Mouse (Mus musculus) CH12.LX (cell line): ENCODE data around the gene Slc35d2. TPM values are rescaled to one million over a fixed set of nuclear protein-coding genes. Genes with fewer than 3 reads are reported as not detected.
A peak's percentile ranks its signal among the peaks of the same experiment; 100 is the strongest.

Experiments
- DNase-seq: peaks from one replicate; pipeline ENCODE4 v3.0.0-alpha.2; 2013; ENCODE audit errors: extremely low read depth
- H3K27ac ChIP-seq: 2 replicates; pipeline ENCODE4 v1.5.1; 2012; ENCODE audit warnings: low read depth, mild to moderate bottlenecking, control low read depth, moderate library complexity; ENCODE audit not compliant: insufficient read depth
- H3K27me3 ChIP-seq: replicated peaks from 2 replicates; pipeline ENCODE3; 2012; ENCODE audit warnings: inconsistent platforms
- H3K36me3 ChIP-seq, 2 experiments: replicated peaks in 1 of 2; 2 replicates each; pipeline versions ENCODE3 to v1.6.1; 2012; ENCODE audit warnings: inconsistent platforms in 1 of 2, low read length in 1 of 2, mild to moderate bottlenecking in 1 of 2, mixed read lengths in 1 of 2, moderate library complexity in 1 of 2; ENCODE audit not compliant: control insufficient read depth in 1 of 2, insufficient read depth in 1 of 2
- H3K4me1 ChIP-seq, 2 experiments: 2 replicates each; pipeline ENCODE4 v1.6.1; 2012; ENCODE audit warnings: inconsistent platforms in 1 of 2, moderate library complexity in 1 of 2; ENCODE audit not compliant: insufficient read depth in 2 of 2, control insufficient read depth in 1 of 2
- H3K4me2 ChIP-seq: 2 replicates; pipeline ENCODE4 v1.6.1; 2012; ENCODE audit warnings: low read depth, mild to moderate bottlenecking, control low read depth; ENCODE audit not compliant: poor library complexity, insufficient read depth, severe bottlenecking
- H3K4me3 ChIP-seq, 3 experiments: fragments of 150-350 bp in 1 of 3; sonication (generic) in 1 of 3; replicated peaks in 1 of 3; 2 replicates each; pipeline versions ENCODE3 to v1.5.1; 2011 to 2012; ENCODE audit warnings: low read depth in 2 of 3, low read length in 2 of 3, mild to moderate bottlenecking in 2 of 3, moderate library complexity in 2 of 3, control low read depth in 1 of 3, improper control_type of control experiment in 1 of 3, inconsistent platforms in 1 of 3, mixed read lengths in 1 of 3; ENCODE audit not compliant: poor library complexity in 1 of 3
- H3K79me2 ChIP-seq: replicated peaks from 2 replicates; pipeline ENCODE4 v1.6.1; 2012; ENCODE audit warnings: mild to moderate bottlenecking, moderate library complexity; ENCODE audit not compliant: control insufficient read depth, poor library complexity, insufficient read depth, severe bottlenecking; ENCODE audit errors: extremely low read depth
- H3K9ac ChIP-seq: 2 replicates; pipeline ENCODE4 v1.6.1; 2012; ENCODE audit warnings: low read depth, mild to moderate bottlenecking, control low read depth, moderate library complexity; ENCODE audit not compliant: insufficient read depth
- H3K9me3 ChIP-seq: replicated peaks from 2 replicates; pipeline ENCODE3; 2012; ENCODE audit warnings: low read length, inconsistent platforms, mixed read lengths
- BHLHE40 ChIP-seq: IDR thresholded peaks from 2 replicates; pipeline ENCODE4 v1.6.1; 2011; ENCODE audit warnings: mild to moderate bottlenecking, low read depth, low read length, improper control_type of control experiment
- CHD1 ChIP-seq: IDR thresholded peaks from 2 replicates; pipeline ENCODE4 v1.6.1; 2012; ENCODE audit warnings: low read depth, low read length, improper control_type of control experiment, inconsistent platforms
- CHD2 ChIP-seq: IDR thresholded peaks from 2 replicates; pipeline ENCODE4 v1.6.1; 2011; ENCODE audit warnings: low read length, improper control_type of control experiment
- CTCF ChIP-seq, 2 experiments: IDR thresholded peaks in 1 of 2; conservative IDR thresholded peaks in 1 of 2; 2 replicates each; pipeline ENCODE4 v1.5.1; 2011 to 2012; ENCODE audit warnings: low read depth in 2 of 2, low read length in 2 of 2, improper control_type of control experiment in 1 of 2, inconsistent platforms in 1 of 2, mild to moderate bottlenecking in 1 of 2, moderate library complexity in 1 of 2
- E2F4 ChIP-seq: IDR thresholded peaks from 2 replicates; pipeline ENCODE4 v1.6.1; 2011; ENCODE audit warnings: low read depth, low read length, improper control_type of control experiment; ENCODE audit not compliant: insufficient replicate concordance
- ELF1 ChIP-seq: IDR thresholded peaks from 2 replicates; pipeline ENCODE4 v1.6.1; 2014; ENCODE audit warnings: low read depth, mild to moderate bottlenecking, inconsistent platforms, low read length, improper control_type of control experiment
- EP300 ChIP-seq: IDR thresholded peaks from 2 replicates; pipeline ENCODE4 v1.6.1; 2011; ENCODE audit warnings: low read length, improper control_type of control experiment
- ETS1 ChIP-seq: conservative IDR thresholded peaks from 2 replicates; pipeline ENCODE4 v1.6.1; 2012; ENCODE audit warnings: low read depth, mild to moderate bottlenecking, inconsistent platforms, low read length, improper control_type of control experiment, moderate library complexity
- GABPA ChIP-seq: IDR thresholded peaks from 2 replicates; pipeline ENCODE4 v1.6.1; 2012; ENCODE audit warnings: low read depth, low read length, improper control_type of control experiment, inconsistent platforms; ENCODE audit not compliant: insufficient replicate concordance
- HCFC1 ChIP-seq: IDR thresholded peaks from 2 replicates; pipeline ENCODE4 v1.6.1; 2012; ENCODE audit warnings: low read depth, mild to moderate bottlenecking, inconsistent platforms, low read length, improper control_type of control experiment
- IRF4 ChIP-seq: IDR thresholded peaks from 2 replicates; pipeline ENCODE4 v1.6.1; 2014; ENCODE audit warnings: low read depth, mild to moderate bottlenecking, inconsistent platforms, low read length, improper control_type of control experiment
- JUN ChIP-seq: IDR thresholded peaks from 2 replicates; pipeline ENCODE4 v1.6.1; 2011; ENCODE audit warnings: low read depth, mild to moderate bottlenecking, low read length, improper control_type of control experiment, moderate library complexity; ENCODE audit not compliant: insufficient read depth
- JUND ChIP-seq: conservative IDR thresholded peaks from 2 replicates; pipeline ENCODE4 v1.6.1; 2011; ENCODE audit warnings: low read depth, low read length, improper control_type of control experiment
- KAT2A ChIP-seq: IDR thresholded peaks from 2 replicates; pipeline ENCODE4 v1.6.1; 2012; ENCODE audit warnings: low read length, improper control_type of control experiment, inconsistent platforms; ENCODE audit not compliant: insufficient replicate concordance
- MAFK ChIP-seq: IDR thresholded peaks from 2 replicates; pipeline ENCODE4 v1.6.1; 2011; ENCODE audit warnings: low read length, improper control_type of control experiment; ENCODE audit not compliant: insufficient replicate concordance
- MAX ChIP-seq: IDR thresholded peaks from 2 replicates; pipeline ENCODE4 v1.6.1; 2011; ENCODE audit warnings: low read length, improper control_type of control experiment
- MAZ ChIP-seq: IDR thresholded peaks from 2 replicates; pipeline ENCODE4 v1.6.1; 2012; ENCODE audit warnings: low read depth, mild to moderate bottlenecking, inconsistent platforms, low read length, improper control_type of control experiment, moderate library complexity
- MEF2A ChIP-seq: IDR thresholded peaks from 2 replicates; pipeline ENCODE4 v1.6.1; 2014; ENCODE audit warnings: low read depth, mild to moderate bottlenecking, inconsistent platforms, low read length, improper control_type of control experiment, borderline replicate concordance
- MXI1 ChIP-seq: IDR thresholded peaks from 2 replicates; pipeline ENCODE4 v1.6.1; 2011; ENCODE audit warnings: mild to moderate bottlenecking, low read depth, low read length, improper control_type of control experiment
- MYC ChIP-seq: IDR thresholded peaks from 2 replicates; pipeline ENCODE4 v1.6.1; 2011; ENCODE audit warnings: low read depth, mild to moderate bottlenecking, improper control_type of control experiment, low read length
- NELFE ChIP-seq: IDR thresholded peaks from 2 replicates; pipeline ENCODE4 v1.6.1; 2011; ENCODE audit warnings: low read depth, low read length, improper control_type of control experiment
- NRF1 ChIP-seq: IDR thresholded peaks from 2 replicates; pipeline ENCODE4 v1.6.1; 2014; ENCODE audit warnings: low read depth, mild to moderate bottlenecking, inconsistent platforms, low read length, improper control_type of control experiment, moderate library complexity
- PAX5 ChIP-seq: IDR thresholded peaks from 2 replicates; pipeline ENCODE4 v1.6.1; 2012; ENCODE audit warnings: low read length, inconsistent platforms, mixed read lengths
- POLR2A ChIP-seq: IDR thresholded peaks from 2 replicates; pipeline ENCODE4 v1.6.1; 2011; ENCODE audit warnings: low read depth, mild to moderate bottlenecking, improper control_type of control experiment, low read length
- POLR2AphosphoS2 ChIP-seq: IDR thresholded peaks from 2 replicates; pipeline ENCODE4 v1.6.1; 2011; ENCODE audit warnings: low read depth, low read length, improper control_type of control experiment
- RAD21 ChIP-seq: IDR thresholded peaks from 2 replicates; pipeline ENCODE4 v1.6.1; 2011; ENCODE audit warnings: low read depth, mild to moderate bottlenecking, low read length, improper control_type of control experiment, moderate library complexity
- RCOR1 ChIP-seq: conservative IDR thresholded peaks from 2 replicates; pipeline ENCODE4 v1.6.1; 2012; ENCODE audit warnings: low read depth, mild to moderate bottlenecking, inconsistent platforms, low read length, improper control_type of control experiment
- SIN3A ChIP-seq: IDR thresholded peaks from 2 replicates; pipeline ENCODE4 v1.6.1; 2012; ENCODE audit warnings: low read length, improper control_type of control experiment, inconsistent platforms
- SMC3 ChIP-seq: IDR thresholded peaks from 2 replicates; pipeline ENCODE4 v1.6.1; 2011; ENCODE audit warnings: low read depth, low read length, improper control_type of control experiment
- TBP ChIP-seq: conservative IDR thresholded peaks from 2 replicates; pipeline ENCODE4 v1.6.1; 2011; ENCODE audit warnings: low read depth, low read length, improper control_type of control experiment
- TCF12 ChIP-seq: IDR thresholded peaks from 2 replicates; pipeline ENCODE4 v1.6.1; 2014; ENCODE audit warnings: low read depth, mild to moderate bottlenecking, inconsistent platforms, low read length, improper control_type of control experiment
- UBTF ChIP-seq: IDR thresholded peaks from 2 replicates; pipeline ENCODE4 v1.6.1; 2012; ENCODE audit warnings: low read depth, mild to moderate bottlenecking, inconsistent platforms, low read length, improper control_type of control experiment, moderate library complexity
- USF1 ChIP-seq: IDR thresholded peaks from 2 replicates; pipeline ENCODE4 v1.6.1; 2014; ENCODE audit warnings: low read depth, mild to moderate bottlenecking, inconsistent platforms, low read length, improper control_type of control experiment
- USF2 ChIP-seq: conservative IDR thresholded peaks from 2 replicates; pipeline ENCODE4 v1.6.1; 2011; ENCODE audit warnings: low read depth, low read length, improper control_type of control experiment
- ZC3H11A ChIP-seq: IDR thresholded peaks from 2 replicates; pipeline ENCODE4 v1.6.1; 2012; ENCODE audit warnings: low read depth, mild to moderate bottlenecking, inconsistent platforms, low read length, improper control_type of control experiment
- ZKSCAN1 ChIP-seq: IDR thresholded peaks from 2 replicates; pipeline ENCODE4 v1.6.1; 2012; ENCODE audit warnings: low read depth, inconsistent platforms, low read length, improper control_type of control experiment, borderline replicate concordance
- ZMIZ1 ChIP-seq: IDR thresholded peaks from 2 replicates; pipeline ENCODE4 v1.6.1; 2012; ENCODE audit warnings: low read depth, mild to moderate bottlenecking, inconsistent platforms, low read length, improper control_type of control experiment
- ZNF384 ChIP-seq: IDR thresholded peaks from 2 replicates; pipeline ENCODE4 v1.6.1; 2012; ENCODE audit warnings: low read depth, low read length, improper control_type of control experiment, inconsistent platforms
- dilution Hi-C: fragments of 300-500 bp; cut with MboI; formaldehyde crosslinking; loops from 2 replicates; pipeline ENCODE4 v1.14.3; 2020; ENCODE audit warnings: low sequenced_read_pairs; ENCODE audit not compliant: extremely low pct_unique_long_range_greater_than_20kb, extremely low pct_ligation_motif_present
- in situ Hi-C: fragments of 300-500 bp; cut with MboI; formaldehyde crosslinking; loops from 3 replicates; pipeline ENCODE4 v1.14.3; 2019; ENCODE audit warnings: low sequenced_read_pairs, low pct_ligation_motif_present, low pct_unique_long_range_greater_than_20kb, mixed read lengths
- polyA plus RNA-seq: library from polyadenylated mRNA; unstranded; fragments of >175 nt; gene quantifications from 2 replicates; pipeline ENCODE4 v1.2.1, GENCODE M21; 2012; ENCODE audit warnings: low read depth; ENCODE audit not compliant: insufficient read length
- total RNA-seq, 2 experiments: library from RNA; depleted of rRNA; stranded (reverse); fragments of 300-350 nt in 1 of 2; fragments of >200 nt in 1 of 2; gene quantifications; 2 replicates each; pipeline ENCODE4 v1.2.3; 2012 to 2014

The Slc35d2 gene
- total and polyA plus RNA-seq, 3 experiments: 10.3 to 19.4 (median 17.2) TPM

DNA sequence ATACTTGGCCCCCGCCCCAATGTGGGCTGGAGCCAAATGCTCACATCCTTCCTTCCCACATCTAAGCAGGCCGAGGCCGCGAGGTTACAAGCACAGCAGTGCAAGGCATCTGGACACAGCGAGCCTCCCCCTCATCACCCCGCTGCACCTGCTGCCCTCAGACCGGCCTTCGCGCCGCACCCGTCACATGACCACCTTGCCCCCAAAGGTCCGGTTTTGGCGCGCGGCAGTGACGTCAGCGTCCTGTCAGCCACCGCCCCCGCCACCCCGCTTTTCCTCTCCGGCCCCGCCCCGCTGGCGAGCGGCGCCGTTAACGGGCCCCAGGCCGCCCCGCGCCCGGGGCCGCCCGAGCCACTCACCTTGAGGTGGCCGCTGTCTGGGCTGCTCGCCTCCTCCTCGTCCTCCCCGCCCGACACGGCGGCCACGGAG is 23.1 kb upstream of the Slc35d2 start:
- Histone ChIP-seq H3K27ac (peak overlapping the region; percentile 75), H3K9ac (peak overlapping the region; percentile 69), H3K36me3 (peaks cover 0 to 8% of the 10 kb centered on the region in 2 experiments), H3K4me3 (peak overlapping the region; percentile 94 to 98 (median 97)), H3K4me2 (no peak overlapping the region; the same call in 1 of the 2 replicates), H3K9me3 (no peaks in the 10 kb centered on the region), H3K4me1 (peaks cover 5 to 30% of the 10 kb centered on the region in 2 experiments), H3K27me3 (peaks cover 14% of the 10 kb centered on the region), H3K79me2 (peaks cover 49% of the 10 kb centered on the region)
- dilution Hi-C loops: no loop called here
- in situ Hi-C loops: no loop called here
- peak; percentile 76 for DNase-seq
- TF ChIP-seq MYC (no peak), ETS1 (no peak), MEF2A (peak; percentile 18; the same call in 1 of the 2 replicates), CHD2 (no peak), ZC3H11A (no peak), RAD21 (no peak), ZKSCAN1 (no peak), KAT2A (peak; percentile 66; the same call in 1 of the 2 replicates), CHD1 (no peak), JUND (no peak), E2F4 (peak; percentile 83; the same call in 1 of the 2 replicates), SMC3 (no peak), ZMIZ1 (peak; percentile 74), IRF4 (no peak; the same call in 1 of the 2 replicates), POLR2A (peak; percentile 69), POLR2AphosphoS2 (no peak), TBP (no peak), SIN3A (peak; percentile 94), HCFC1 (peak; percentile 80), MAX (peak; percentile 89), PAX5 (no peak), USF2 (peak; percentile 84), ZNF384 (no peak), RCOR1 (no peak), MAFK (no peak), USF1 (peak; percentile 91), JUN (no peak), TCF12 (0 out of 2 replicates have a peak, but pooled peaks have one; percentile 41), NRF1 (peak; percentile 16; the same call in 1 of the 2 replicates), NELFE (peak; percentile 48; the same call in 1 of the 2 replicates), CTCF (conservative IDR thresholded peaks at IDR 0.05 in 1 of 2, IDR thresholded peaks at IDR 0.05 in 1 of 2; ENCODE audit: low read depth in 2 of 2, low read length in 2 of 2) (no peak), MXI1 (peak; percentile 92), EP300 (no peak), ELF1 (peak; percentile 59), GABPA (no peak), UBTF (no peak), MAZ (peak; percentile 75), BHLHE40 (peak; percentile 82)
